In the genomic region with DNA sequence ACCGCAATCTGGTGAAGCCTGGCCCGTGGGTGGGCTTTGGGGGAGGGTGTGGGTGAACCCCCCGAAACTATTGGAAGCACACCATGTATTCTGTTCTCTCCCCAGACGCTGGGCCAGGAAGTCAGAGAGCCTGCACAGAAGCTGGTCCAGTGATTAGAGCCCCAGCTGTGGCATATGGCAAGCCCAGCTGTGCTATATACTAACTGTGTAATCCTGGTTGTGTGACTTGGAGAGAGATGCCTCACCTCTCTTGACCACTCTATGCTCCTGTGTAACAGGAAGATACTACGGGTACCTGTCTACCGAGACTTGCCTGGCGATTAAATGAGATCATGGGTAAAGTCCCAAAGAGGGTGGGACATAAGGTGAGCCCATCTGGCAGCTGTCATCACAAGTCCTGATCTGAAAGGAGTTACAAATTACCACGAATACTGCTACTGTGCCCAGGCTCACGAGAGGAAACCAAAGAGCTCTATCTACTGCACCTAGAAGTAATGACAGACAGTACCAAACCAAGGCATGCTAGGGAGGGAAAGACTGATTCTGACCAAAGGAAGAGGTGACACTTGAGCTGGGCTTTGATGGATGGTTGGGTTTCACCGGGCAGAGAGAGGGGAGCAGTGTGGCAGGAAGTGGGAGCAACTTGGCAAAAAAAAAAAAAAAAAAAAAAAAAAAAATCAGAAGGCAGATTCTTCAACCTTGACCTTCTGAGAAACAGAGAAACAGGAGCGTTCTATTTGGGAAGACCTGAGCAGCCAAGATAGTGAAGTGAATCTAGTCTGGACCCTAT, we compare ENCODE assay signal across 8 mouse cellular contexts. TPM values are rescaled to one million over a fixed set of nuclear protein-coding genes. Genes with fewer than 3 reads are reported as not detected.
DNase-seq lines count a peak whose midpoint lies in the region; ATAC-seq lines count a peak whose summit lies in the region.

No protein-coding gene starts in this region.

- no peak for DNase-seq in heart, adult 11 months
- DNase-seq in splenic B cell, adult 2 months (ENCODE audit: low read depth, low spot score), result peak; percentile 72
- no peak for DNase-seq in yolk sac, embryonic 10.5 days (ENCODE audit: low spot score)
- DNase-seq in urinary bladder, postnatal 14 days (ENCODE audit: low spot score), result no peak

- peak; percentile 33 for ATAC-seq in heart, embryonic 12.5 days (ENCODE audit: insufficient number of reproducible peaks, low FRiP score)
- ATAC-seq in CD4-positive, CD25-positive, alpha-beta regulatory T cell, adult 4 months, result peak; percentile 42
- ATAC-seq in erythroblast, adult 5-6 weeks (replicated peaks; ENCODE audit: low FRiP score, poor library complexity, severe bottlenecking), result peak; percentile 7; the same call in 1 of the 2 replicates
- no peak; the same call in 1 of the 2 replicates for ATAC-seq in limb, embryonic 13.5 days (ENCODE audit: low FRiP score, low read depth)

- H3K9ac ChIP-seq in heart, embryonic 12.5 days, result peak overlapping the region; percentile 89
- H3K9ac ChIP-seq in limb, embryonic 13.5 days, result peak overlapping the region; percentile 76

- peak overlapping the region; percentile 91 for H3K4me3 ChIP-seq in heart, embryonic 12.5 days
- H3K4me3 ChIP-seq in limb, embryonic 13.5 days, result peak overlapping the region; percentile 76

- no peaks in the 10 kb centered on the region for H3K9me3 ChIP-seq in heart, embryonic 12.5 days (replicated peaks)
- H3K9me3 ChIP-seq in limb, embryonic 13.5 days, result no peaks in the 10 kb centered on the region

- no peaks in the 10 kb centered on the region for H3K36me3 ChIP-seq in heart, embryonic 12.5 days
- no peaks in the 10 kb centered on the region for H3K36me3 ChIP-seq in limb, embryonic 13.5 days
- no peaks in the 10 kb centered on the region for H3K36me3 ChIP-seq in splenic B cell, adult 2 months (ENCODE audit: control insufficient read depth, insufficient read depth, low read length, poor library complexity, severe bottlenecking)

- no peaks in the 10 kb centered on the region; the same call in 1 of the 2 replicates for H3K27me3 ChIP-seq in heart, embryonic 12.5 days (replicated peaks)
- H3K27me3 ChIP-seq in limb, embryonic 13.5 days, result peaks cover 40% of the 10 kb centered on the region
- H3K27me3 ChIP-seq in splenic B cell, adult 2 months (ENCODE audit: control insufficient read depth, insufficient read depth, low read length, poor library complexity, severe bottlenecking), result no peaks in the 10 kb centered on the region

- H3K27ac ChIP-seq in heart, embryonic 12.5 days (ENCODE audit: poor library complexity, severe bottlenecking), result peak overlapping the region; percentile 77
- no peak overlapping the region for H3K27ac ChIP-seq in limb, embryonic 13.5 days

- H3K4me2 ChIP-seq in heart, embryonic 12.5 days, result peak overlapping the region; percentile 98
- peak overlapping the region; percentile 99 for H3K4me2 ChIP-seq in limb, embryonic 13.5 days (replicated peaks)

- 9% methylated on average over 11 of the region's 11 CpGs for WGBS in heart, embryonic 12.5 days
- WGBS in limb, embryonic 13.5 days, result 9% methylated on average over 11 of the region's 11 CpGs

- peaks cover 22% of the 10 kb centered on the region for H3K4me1 ChIP-seq in heart, embryonic 12.5 days (replicated peaks)
- H3K4me1 ChIP-seq in limb, embryonic 13.5 days, result peaks cover 20% of the 10 kb centered on the region

RNA-seq across cellular contexts. Expression of a gene that starts 0.8 kb away (rescaled TPM):
- 1.6 and 2.0 TPM in 2 replicates for polyA plus RNA-seq in heart, embryonic 12.5 days (2016; fragmentation: Nextera tagmentation; extraction: Ambion mirVana)
- polyA plus RNA-seq in CD4-positive, CD25-positive, alpha-beta regulatory T cell, adult 4 months (2017; shearing (Covaris generic)), result 1 to 10 TPM; 5.2 to 7.0 TPM
- 9.2 and 21.1 TPM in 2 replicates for total RNA-seq in erythroblast, adult 5-6 weeks (2015; ENCODE audit: low replicate concordance)
- total RNA-seq in erythroblast, adult 5-6 weeks (2017; ENCODE audit: low replicate concordance), result 11.3 and 18.7 TPM in 2 replicates
- 1.3 and 1.6 TPM in 2 replicates for polyA plus RNA-seq in limb, embryonic 13.5 days (2015; fragmentation: Nextera tagmentation; extraction: Ambion mirVana)
